Mouse (Mus musculus): ENCODE data around the gene Havcr1. TPM values are rescaled to one million over a fixed set of nuclear protein-coding genes. Genes with fewer than 3 reads are reported as not detected.

Gene Havcr1
- polyA plus RNA-seq, 1 experiment, result not detected

GRCm38 (mm10) chr11:46776879-46777278, 42.0 kb downstream of the Havcr1 start:
- H3K79me2 ChIP-seq (ENCODE audit: control insufficient read depth, insufficient read depth), result no peaks in the 10 kb centered on the region
- no peaks in the 10 kb centered on the region for H3K79me3 ChIP-seq (ENCODE audit: low read depth)
- H3K36me3 ChIP-seq (ENCODE audit: control insufficient read depth, insufficient read depth), result no peaks in the 10 kb centered on the region
- no peaks in the 10 kb centered on the region for H3K27me3 ChIP-seq (ENCODE audit: control insufficient read depth, insufficient read depth, insufficient read length)
- no peak overlapping the region for H3ac ChIP-seq (ENCODE audit: control insufficient read depth, insufficient read length, low read depth)
- TF ChIP-seq FOSL1 (IDR thresholded peaks at IDR 0.05; ENCODE audit: insufficient read depth, low read length, poor library complexity, severe bottlenecking) (no peak), USF1 (IDR thresholded peaks at IDR 0.05; ENCODE audit: low read depth) (no peak), CEBPB (IDR thresholded peaks at IDR 0.05; ENCODE audit: low read depth) (no peak), MYOD1 (IDR thresholded peaks at IDR 0.05; ENCODE audit: control insufficient read depth, insufficient read length, low read depth) (no peak), MYOG (IDR thresholded peaks at IDR 0.05; ENCODE audit: control insufficient read depth, extremely low read depth, insufficient read length) (no peak), CTCF (IDR thresholded peaks at IDR 0.05; ENCODE audit: control insufficient read depth, insufficient read depth, insufficient read length) (no peak), MAX (IDR thresholded peaks at IDR 0.05) (no peak)
- no peak overlapping the region for H3K4me3 ChIP-seq (ENCODE audit: insufficient read depth, poor library complexity, severe bottlenecking)

- Histone ChIP-seq H3K4me3 (ENCODE audit: insufficient read depth, poor library complexity, severe bottlenecking) (no peak overlapping the region), H3K27me3 (ENCODE audit: control insufficient read depth, insufficient read depth, insufficient read length) (no peaks in the 10 kb centered on the region), H3ac (ENCODE audit: control insufficient read depth, insufficient read length, low read depth) (no peak overlapping the region), H3K36me3 (ENCODE audit: control insufficient read depth, insufficient read depth) (no peaks in the 10 kb centered on the region), H3K79me3 (ENCODE audit: low read depth) (no peaks in the 10 kb centered on the region), H3K79me2 (ENCODE audit: control insufficient read depth, insufficient read depth) (no peaks in the 10 kb centered on the region)
- TF ChIP-seq MYOD1 (IDR thresholded peaks at IDR 0.05; ENCODE audit: control insufficient read depth, insufficient read length, low read depth), result no peak
- no peak for TF ChIP-seq FOSL1 (IDR thresholded peaks at IDR 0.05; ENCODE audit: insufficient read depth, low read length, poor library complexity, severe bottlenecking)
- no peak for TF ChIP-seq MYOG (IDR thresholded peaks at IDR 0.05; ENCODE audit: control insufficient read depth, extremely low read depth, insufficient read length)
- no peak for TF ChIP-seq USF1 (IDR thresholded peaks at IDR 0.05; ENCODE audit: low read depth)
- TF ChIP-seq CEBPB (IDR thresholded peaks at IDR 0.05; ENCODE audit: low read depth), result no peak
- no peak for TF ChIP-seq CTCF (IDR thresholded peaks at IDR 0.05; ENCODE audit: control insufficient read depth, insufficient read depth, insufficient read length)
- TF ChIP-seq MAX (IDR thresholded peaks at IDR 0.05), result no peak
Measured at GRCm38 (mm10) chr11:46779811-46780210, 44.9 kb downstream of the Havcr1 start.

GRCm38 (mm10) chr11:46804440-46804839, 69.6 kb downstream of the Havcr1 start:
- Histone ChIP-seq H3K27me3 (ENCODE audit: control insufficient read depth, insufficient read depth, insufficient read length) (no peaks in the 10 kb centered on the region), H3K36me3 (ENCODE audit: control insufficient read depth, insufficient read depth) (no peaks in the 10 kb centered on the region), H3ac (ENCODE audit: control insufficient read depth, insufficient read length, low read depth) (no peak overlapping the region), H3K79me2 (ENCODE audit: control insufficient read depth, insufficient read depth) (no peaks in the 10 kb centered on the region), H3K4me3 (ENCODE audit: insufficient read depth, poor library complexity, severe bottlenecking) (no peak overlapping the region), H3K79me3 (ENCODE audit: low read depth) (no peaks in the 10 kb centered on the region)
- TF ChIP-seq MAX (IDR thresholded peaks at IDR 0.05) (no peak), CTCF (IDR thresholded peaks at IDR 0.05; ENCODE audit: control insufficient read depth, insufficient read depth, insufficient read length) (no peak), MYOD1 (IDR thresholded peaks at IDR 0.05; ENCODE audit: control insufficient read depth, insufficient read length, low read depth) (no peak), FOSL1 (IDR thresholded peaks at IDR 0.05; ENCODE audit: insufficient read depth, low read length, poor library complexity, severe bottlenecking) (no peak), USF1 (IDR thresholded peaks at IDR 0.05; ENCODE audit: low read depth) (no peak), CEBPB (IDR thresholded peaks at IDR 0.05; ENCODE audit: low read depth) (no peak)

- no peak within 1 kb of the TSS for H3K4me3 ChIP-seq (ENCODE audit: insufficient read depth, poor library complexity, severe bottlenecking)
- no peaks in the 10 kb centered on the region for H3K79me3 ChIP-seq (ENCODE audit: low read depth)
- H3K36me3 ChIP-seq (ENCODE audit: control insufficient read depth, insufficient read depth), result no peaks in the 10 kb centered on the region
- no peak within 1 kb of the TSS for H3ac ChIP-seq (ENCODE audit: control insufficient read depth, insufficient read length, low read depth)
- H3K79me2 ChIP-seq (ENCODE audit: control insufficient read depth, insufficient read depth), result no peaks in the 10 kb centered on the region
- TF ChIP-seq USF1 (IDR thresholded peaks at IDR 0.05; ENCODE audit: low read depth) (no peak), MYOD1 (IDR thresholded peaks at IDR 0.05; ENCODE audit: control insufficient read depth, insufficient read length, low read depth) (no peak), MYOG (IDR thresholded peaks at IDR 0.05; ENCODE audit: control insufficient read depth, extremely low read depth, insufficient read length) (no peak), CEBPB (IDR thresholded peaks at IDR 0.05; ENCODE audit: low read depth) (no peak), MAX (IDR thresholded peaks at IDR 0.05) (no peak)
- no peaks in the 10 kb centered on the region for H3K27me3 ChIP-seq (ENCODE audit: control insufficient read depth, insufficient read depth, insufficient read length)
Measured at GRCm38 (mm10) chr11:46810511-46810910, 75.6 kb downstream of the Havcr1 start, which contains the start of gene Timd4. Gene Timd4, plus strand, starts transcription at chr11:46810800.

- TF ChIP-seq MYOD1 (IDR thresholded peaks at IDR 0.05; ENCODE audit: control insufficient read depth, insufficient read length, low read depth) (no peak), CEBPB (IDR thresholded peaks at IDR 0.05; ENCODE audit: low read depth) (no peak), MAX (IDR thresholded peaks at IDR 0.05) (no peak), USF1 (IDR thresholded peaks at IDR 0.05; ENCODE audit: low read depth) (no peak), MYOG (IDR thresholded peaks at IDR 0.05; ENCODE audit: control insufficient read depth, extremely low read depth, insufficient read length) (no peak), FOSL1 (IDR thresholded peaks at IDR 0.05; ENCODE audit: insufficient read depth, low read length, poor library complexity, severe bottlenecking) (no peak), CTCF (IDR thresholded peaks at IDR 0.05; ENCODE audit: control insufficient read depth, insufficient read depth, insufficient read length) (no peak)
- H3K27me3 ChIP-seq (ENCODE audit: control insufficient read depth, insufficient read depth, insufficient read length), result no peaks in the 10 kb centered on the region
- H3K79me2 ChIP-seq (ENCODE audit: control insufficient read depth, insufficient read depth), result no peaks in the 10 kb centered on the region
Measured at GRCm38 (mm10) chr11:46817692-46818091, 82.8 kb downstream of the Havcr1 start.

GRCm38 (mm10) chr11:46819930-46820329, 85.0 kb downstream of the Havcr1 start:
- no peak for TF ChIP-seq MAX (IDR thresholded peaks at IDR 0.05)
- no peak for TF ChIP-seq USF1 (IDR thresholded peaks at IDR 0.05; ENCODE audit: low read depth)
- no peak for TF ChIP-seq CEBPB (IDR thresholded peaks at IDR 0.05; ENCODE audit: low read depth)
- no peak for TF ChIP-seq MYOD1 (IDR thresholded peaks at IDR 0.05; ENCODE audit: control insufficient read depth, insufficient read length, low read depth)
- no peak for TF ChIP-seq FOSL1 (IDR thresholded peaks at IDR 0.05; ENCODE audit: insufficient read depth, low read length, poor library complexity, severe bottlenecking)
- TF ChIP-seq CTCF (IDR thresholded peaks at IDR 0.05; ENCODE audit: control insufficient read depth, insufficient read depth, insufficient read length), result no peak
- no peak for TF ChIP-seq MYOG (IDR thresholded peaks at IDR 0.05; ENCODE audit: control insufficient read depth, extremely low read depth, insufficient read length)
- Histone ChIP-seq H3K36me3 (ENCODE audit: control insufficient read depth, insufficient read depth) (no peaks in the 10 kb centered on the region), H3K27me3 (ENCODE audit: control insufficient read depth, insufficient read depth, insufficient read length) (no peaks in the 10 kb centered on the region), H3ac (ENCODE audit: control insufficient read depth, insufficient read length, low read depth) (no peak overlapping the region), H3K4me3 (ENCODE audit: insufficient read depth, poor library complexity, severe bottlenecking) (no peak overlapping the region), H3K79me2 (ENCODE audit: control insufficient read depth, insufficient read depth) (no peaks in the 10 kb centered on the region), H3K79me3 (ENCODE audit: low read depth) (no peaks in the 10 kb centered on the region)

More at GRCm38 (mm10) chr11:46817692-46818091, 82.8 kb downstream of the Havcr1 start:
- Histone ChIP-seq H3K36me3 (ENCODE audit: control insufficient read depth, insufficient read depth) (no peaks in the 10 kb centered on the region), H3ac (ENCODE audit: control insufficient read depth, insufficient read length, low read depth) (no peak overlapping the region), H3K4me3 (ENCODE audit: insufficient read depth, poor library complexity, severe bottlenecking) (no peak overlapping the region), H3K79me3 (ENCODE audit: low read depth) (no peaks in the 10 kb centered on the region)
